Mouse (Mus musculus): Measurements from ENCODE around the gene Hivep2. TPM values are rescaled to one million over a fixed set of nuclear protein-coding genes. Genes with fewer than 3 reads are reported as not detected.

The Hivep2 gene
- polyA plus RNA-seq, 1 experiment from 2014 or later = 7.9 TPM

- no peaks in the 10 kb centered on the region for H3K27me3 ChIP-seq
- no peak for ATAC-seq (ENCODE audit: insufficient number of reproducible peaks, low FRiP score, low TSS enrichment, low read depth)
- H3K4me2 ChIP-seq = no peak overlapping the region
- H3K4me1 ChIP-seq = peaks cover 14% of the 10 kb centered on the region
- 46% methylated on average over 14 of the region's 14 CpGs for WGBS
- no peak overlapping the region for H3K9ac ChIP-seq
- H3K27ac ChIP-seq = no peak overlapping the region
- H3K9me3 ChIP-seq = no peaks in the 10 kb centered on the region
- H3K4me3 ChIP-seq = no peak overlapping the region
- H3K36me3 ChIP-seq = no peaks in the 10 kb centered on the region
Measured at GRCm38 (mm10) chr10:14044046-14044782, 78.3 kb downstream of the Hivep2 start.

- Histone ChIP-seq H3K9ac (no peak overlapping the region), H3K4me1 (peaks cover 14% of the 10 kb centered on the region), H3K4me3 (no peak overlapping the region), H3K4me2 (no peak overlapping the region), H3K27ac (no peak overlapping the region), H3K36me3 (no peaks in the 10 kb centered on the region), H3K9me3 (no peaks in the 10 kb centered on the region), H3K27me3 (no peaks in the 10 kb centered on the region)
- 62% methylated on average over 5 of the region's 5 CpGs for WGBS
- ATAC-seq (ENCODE audit: insufficient number of reproducible peaks, low FRiP score, low TSS enrichment, low read depth) = no peak
Measured at GRCm38 (mm10) chr10:14044783-14045392, 79.0 kb downstream of the Hivep2 start.

- Histone ChIP-seq H3K27ac (no peak overlapping the region), H3K4me2 (no peak overlapping the region), H3K4me3 (no peak overlapping the region), H3K9me3 (no peaks in the 10 kb centered on the region), H3K27me3 (no peaks in the 10 kb centered on the region), H3K9ac (no peak overlapping the region), H3K4me1 (peaks cover 14% of the 10 kb centered on the region), H3K36me3 (no peaks in the 10 kb centered on the region)
- WGBS = 46% methylated on average over 4 of the region's 4 CpGs
- no peak for ATAC-seq (ENCODE audit: insufficient number of reproducible peaks, low FRiP score, low TSS enrichment, low read depth)
Measured at GRCm38 (mm10) chr10:14045745-14046144, 79.9 kb downstream of the Hivep2 start.

- Histone ChIP-seq H3K27me3 (no peaks in the 10 kb centered on the region), H3K9ac (no peak overlapping the region), H3K36me3 (no peaks in the 10 kb centered on the region), H3K4me2 (no peak overlapping the region), H3K4me3 (no peak overlapping the region), H3K4me1 (peaks cover 11% of the 10 kb centered on the region), H3K27ac (no peak overlapping the region; the same call in 1 of the 2 replicates), H3K9me3 (no peaks in the 10 kb centered on the region)
- WGBS = 39% methylated on average over 4 of the region's 4 CpGs
- no peak for ATAC-seq (ENCODE audit: insufficient number of reproducible peaks, low FRiP score, low TSS enrichment, low read depth)
Measured at GRCm38 (mm10) chr10:14046171-14046651, 80.3 kb downstream of the Hivep2 start.

- Histone ChIP-seq H3K4me2 (no peak overlapping the region), H3K27ac (no peak overlapping the region), H3K4me1 (peaks cover 11% of the 10 kb centered on the region), H3K9me3 (no peaks in the 10 kb centered on the region), H3K9ac (no peak overlapping the region), H3K27me3 (no peaks in the 10 kb centered on the region), H3K36me3 (no peaks in the 10 kb centered on the region), H3K4me3 (no peak overlapping the region)
- WGBS = 74% methylated on average over 2 of the region's 2 CpGs
- ATAC-seq (ENCODE audit: insufficient number of reproducible peaks, low FRiP score, low TSS enrichment, low read depth) = no peak
Measured at GRCm38 (mm10) chr10:14046935-14047334, 81.1 kb downstream of the Hivep2 start.

- H3K27me3 ChIP-seq = no peaks in the 10 kb centered on the region
- H3K9ac ChIP-seq = no peak overlapping the region
- no peaks in the 10 kb centered on the region for H3K9me3 ChIP-seq
- no peak overlapping the region for H3K4me2 ChIP-seq
- no peak overlapping the region for H3K4me3 ChIP-seq
- no peaks in the 10 kb centered on the region for H3K36me3 ChIP-seq
- 31% methylated on average over 2 of the region's 2 CpGs for WGBS
- H3K4me1 ChIP-seq = peaks cover 11% of the 10 kb centered on the region
- no peak overlapping the region for H3K27ac ChIP-seq
- ATAC-seq (ENCODE audit: insufficient number of reproducible peaks, low FRiP score, low TSS enrichment, low read depth) = no peak
Measured at GRCm38 (mm10) chr10:14047661-14048060, 81.8 kb downstream of the Hivep2 start.

GRCm38 (mm10) chr10:14048322-14048915 lies 82.5 kb downstream of the Hivep2 start:
- Histone ChIP-seq H3K27ac (peak overlapping the region; percentile 47), H3K4me2 (no peak overlapping the region), H3K4me3 (no peak overlapping the region), H3K9me3 (no peaks in the 10 kb centered on the region), H3K9ac (no peak overlapping the region), H3K4me1 (peaks cover 14% of the 10 kb centered on the region), H3K27me3 (no peaks in the 10 kb centered on the region), H3K36me3 (no peaks in the 10 kb centered on the region)
- WGBS = 54% methylated on average over 5 of the region's 5 CpGs
- no peak for ATAC-seq (ENCODE audit: insufficient number of reproducible peaks, low FRiP score, low TSS enrichment, low read depth)

- Histone ChIP-seq H3K27me3 (no peaks in the 10 kb centered on the region), H3K4me3 (no peak overlapping the region), H3K9ac (no peak overlapping the region), H3K4me2 (no peak overlapping the region), H3K27ac (peak overlapping the region; percentile 47), H3K36me3 (no peaks in the 10 kb centered on the region), H3K9me3 (no peaks in the 10 kb centered on the region), H3K4me1 (peaks cover 15% of the 10 kb centered on the region)
- 58% methylated on average over 10 of the region's 10 CpGs for WGBS
- no peak for ATAC-seq (ENCODE audit: insufficient number of reproducible peaks, low FRiP score, low TSS enrichment, low read depth)
Measured at GRCm38 (mm10) chr10:14048916-14049445, 83.1 kb downstream of the Hivep2 start.

GRCm38 (mm10) chr10:14049686-14050085 lies 83.8 kb downstream of the Hivep2 start:
- peaks cover 15% of the 10 kb centered on the region for H3K4me1 ChIP-seq
- H3K27me3 ChIP-seq = no peaks in the 10 kb centered on the region
- H3K36me3 ChIP-seq = no peaks in the 10 kb centered on the region
- no peak for ATAC-seq (ENCODE audit: insufficient number of reproducible peaks, low FRiP score, low TSS enrichment, low read depth)
- no peaks in the 10 kb centered on the region for H3K9me3 ChIP-seq
- WGBS = 84% methylated on average over 6 of the region's 6 CpGs
- no peak overlapping the region for H3K4me2 ChIP-seq
- no peak overlapping the region for H3K4me3 ChIP-seq
- no peak overlapping the region for H3K27ac ChIP-seq
- H3K9ac ChIP-seq = no peak overlapping the region

- no peak for ATAC-seq (ENCODE audit: insufficient number of reproducible peaks, low FRiP score, low TSS enrichment, low read depth)
- Histone ChIP-seq H3K27me3 (no peaks in the 10 kb centered on the region), H3K36me3 (no peaks in the 10 kb centered on the region), H3K27ac (no peak overlapping the region), H3K9ac (no peak overlapping the region), H3K4me3 (no peak overlapping the region), H3K4me1 (peaks cover 18% of the 10 kb centered on the region), H3K9me3 (no peaks in the 10 kb centered on the region), H3K4me2 (no peak overlapping the region)
- WGBS = 85% methylated on average over 8 of the region's 8 CpGs
Measured at GRCm38 (mm10) chr10:14050586-14050985, 84.7 kb downstream of the Hivep2 start.

- H3K27me3 ChIP-seq = no peaks in the 10 kb centered on the region
- H3K4me1 ChIP-seq = peaks cover 28% of the 10 kb centered on the region
- H3K4me3 ChIP-seq = no peak overlapping the region
- no peak overlapping the region for H3K4me2 ChIP-seq
- WGBS = 84% methylated on average over 8 of the region's 8 CpGs
- H3K9me3 ChIP-seq = no peaks in the 10 kb centered on the region
- H3K27ac ChIP-seq = no peak overlapping the region
- H3K9ac ChIP-seq = no peak overlapping the region
- H3K36me3 ChIP-seq = no peaks in the 10 kb centered on the region
- ATAC-seq (ENCODE audit: insufficient number of reproducible peaks, low FRiP score, low TSS enrichment, low read depth) = no peak
Measured at GRCm38 (mm10) chr10:14052109-14052689, 86.3 kb downstream of the Hivep2 start.

- no peak overlapping the region for H3K4me2 ChIP-seq
- no peaks in the 10 kb centered on the region for H3K36me3 ChIP-seq
- no peak overlapping the region for H3K4me3 ChIP-seq
- H3K27me3 ChIP-seq = no peaks in the 10 kb centered on the region
- no peak overlapping the region for H3K27ac ChIP-seq
- ATAC-seq (ENCODE audit: insufficient number of reproducible peaks, low FRiP score, low TSS enrichment, low read depth) = no peak
- peaks cover 18% of the 10 kb centered on the region for H3K4me1 ChIP-seq
- H3K9ac ChIP-seq = no peak overlapping the region
- 76% methylated on average over 4 of the region's 4 CpGs for WGBS
- no peaks in the 10 kb centered on the region for H3K9me3 ChIP-seq
Measured at GRCm38 (mm10) chr10:14054860-14055259, 89.0 kb downstream of the Hivep2 start.

All from limb, embryonic 15.5 days (tissue).